Mouse (Mus musculus) large intestine, adult 2 months (tissue): ENCODE data around the gene Herc1. TPM values are rescaled to one million over a fixed set of nuclear protein-coding genes. Genes with fewer than 3 reads are reported as not detected.
"Not testable (repeated sequence)": the region's sequence is repeated elsewhere in the genome, so short reads cannot be mapped to it uniquely, and the experiment has no call there.

ENCODE experiments used
- DNase-seq: peaks from one replicate; pipeline ENCODE4 v3.0.0-alpha.2; 2012; ENCODE audit warnings: low read depth, low spot score
- WGBS: fragments of 180-500 bp; shearing (Covaris S2); methylation state at CpG from one replicate; pipeline ENCODE4 v1.1.7; 2018; 5-methylcytosine and 5-hydroxymethylcytosine counted together
- polyA plus RNA-seq: library from polyadenylated mRNA; depleted of rRNA; stranded (reverse); fragments of >200 nt; gene quantifications from 2 replicates; pipeline ENCODE4 v1.2.3, GENCODE M21; 2012

The Herc1 gene
- polyA plus RNA-seq, 1 experiment: 7.2 TPM

DNA sequence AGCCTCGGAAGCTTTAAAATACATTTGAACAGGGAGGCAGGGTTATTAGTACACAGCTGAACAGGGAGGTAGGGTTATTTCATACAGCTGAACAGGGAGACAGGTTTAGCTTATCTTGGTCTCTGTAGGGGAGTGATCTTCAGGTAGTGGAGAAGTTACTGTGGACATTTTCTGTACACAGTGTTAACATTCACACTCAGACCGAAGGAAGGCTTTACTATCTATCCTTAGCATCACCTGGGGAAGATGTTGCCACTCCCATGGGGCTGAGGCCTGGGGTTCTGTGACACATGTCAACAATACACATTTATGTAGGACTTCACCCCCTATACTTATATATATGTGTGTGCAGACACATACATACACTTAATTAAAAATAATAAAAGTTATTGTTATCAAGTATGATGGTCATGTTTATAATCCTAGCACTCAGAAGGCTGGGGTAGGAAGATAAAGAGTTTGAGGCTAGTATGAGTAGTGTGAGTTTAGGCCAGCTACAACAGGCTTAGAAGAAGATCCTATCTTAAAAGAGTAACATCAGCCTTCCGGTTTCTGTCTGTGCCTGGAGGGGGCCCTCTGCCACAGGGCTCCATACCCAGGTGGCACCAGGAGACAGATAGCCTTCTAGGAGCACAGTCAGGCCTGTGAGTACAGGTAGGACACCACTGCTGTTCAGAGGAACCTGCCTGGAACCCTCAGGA lies 9.7 kb upstream of the Herc1 start:
- no peak for DNase-seq
- WGBS: 92% methylated on average over 3 of the region's 3 CpGs

DNA sequence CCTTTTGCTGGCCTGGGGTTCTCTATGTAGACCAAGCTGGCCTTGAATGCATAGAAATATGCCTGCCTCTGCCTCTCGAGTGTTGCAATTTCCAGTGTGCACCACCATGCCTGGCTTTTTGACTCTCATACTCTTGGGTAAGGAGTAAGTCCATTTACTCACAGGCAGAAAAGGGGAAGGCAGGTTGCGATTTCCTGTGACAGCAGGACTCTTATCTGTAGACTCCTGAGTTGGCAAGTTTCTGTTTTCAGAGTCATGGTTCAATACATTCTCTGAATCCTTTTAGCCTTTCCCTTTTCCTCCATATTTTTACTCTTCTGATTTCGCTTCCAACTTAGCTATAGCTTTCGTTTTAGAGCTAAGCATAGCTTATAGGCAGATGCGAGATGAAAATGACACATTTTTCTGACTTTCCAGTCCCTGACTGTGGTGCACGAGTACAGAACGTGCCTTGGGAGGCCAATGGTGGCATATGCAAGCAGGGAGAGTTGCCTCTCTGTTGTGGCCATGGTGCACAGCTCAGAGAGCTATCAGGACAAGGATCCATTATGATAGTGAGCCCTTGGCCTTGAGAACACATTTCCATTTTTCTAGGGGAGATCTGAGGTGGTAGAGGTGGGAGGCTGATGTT lies 2.7 kb upstream of the Herc1 start:
- no peak for DNase-seq
- WGBS: 88% methylated on average over 7 of the region's 7 CpGs

DNA sequence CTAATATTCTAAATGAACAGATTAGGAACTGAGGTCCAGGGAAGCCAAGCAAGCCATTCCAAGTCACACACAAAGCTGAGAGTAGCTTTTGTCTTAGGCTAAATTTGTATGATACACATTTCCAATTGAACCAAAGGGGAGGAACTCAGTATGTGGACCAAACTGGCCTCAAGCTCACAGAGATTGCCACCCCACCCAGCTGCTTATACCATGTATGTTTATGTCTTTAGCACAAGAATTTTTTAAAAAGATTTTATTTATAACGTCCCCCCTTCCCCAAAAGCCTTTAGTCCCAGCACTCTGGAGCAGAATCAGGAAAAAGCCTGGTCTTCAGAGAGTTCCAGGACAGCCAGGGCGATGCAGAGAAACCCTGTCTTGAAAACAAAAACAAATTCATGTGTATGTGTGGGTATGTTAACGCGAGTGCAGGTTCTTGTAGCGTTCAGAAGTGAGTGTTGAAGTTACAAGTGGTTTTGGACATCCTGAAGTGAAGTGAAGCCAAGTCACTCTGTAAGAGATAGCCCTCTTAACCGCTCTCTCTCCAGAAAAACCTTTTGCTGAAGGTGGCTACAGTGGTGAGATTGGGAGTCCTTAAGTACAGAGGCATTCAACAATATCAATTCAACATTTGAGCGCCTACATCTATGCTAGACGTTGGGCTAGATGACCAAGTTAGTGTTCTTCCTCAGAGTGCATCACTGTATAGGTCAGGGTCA lies 948 bp upstream of the Herc1 start:
- 38% methylated on average over 8 of the region's 8 CpGs for WGBS

DNA sequence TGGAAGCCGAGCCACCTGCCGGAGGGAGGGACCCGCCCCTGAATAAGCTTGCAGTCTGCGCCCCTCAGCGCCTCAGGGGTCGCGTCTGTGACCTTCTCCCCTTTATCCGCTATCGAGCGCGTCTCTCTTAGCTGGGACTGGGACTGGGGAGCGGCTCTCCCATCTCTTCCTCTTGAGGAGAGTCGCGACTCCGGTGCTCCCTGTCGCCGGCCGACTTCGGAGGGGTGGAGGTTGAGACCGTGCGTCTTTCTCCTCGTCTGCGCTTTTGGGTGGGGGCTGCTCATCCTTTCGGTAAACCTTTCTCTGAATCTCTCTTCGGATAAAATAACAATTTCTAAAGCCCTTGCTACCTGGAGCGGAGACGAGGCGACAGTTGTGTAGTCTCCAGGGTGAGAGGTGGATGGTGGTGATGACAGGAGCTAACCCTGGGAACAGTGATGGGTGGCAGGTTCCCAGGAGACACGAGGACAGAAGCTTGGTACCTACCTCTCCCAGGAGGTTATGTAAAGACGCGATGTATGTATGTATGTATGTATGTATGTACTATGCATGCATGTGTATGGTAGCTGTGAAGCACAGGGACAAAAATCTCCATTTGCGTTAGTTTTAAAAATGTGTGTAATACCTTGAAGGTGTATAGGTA lies 659 bp downstream of the Herc1 start:
- 2% methylated on average over 32 of the region's 32 CpGs for WGBS
- no peak for DNase-seq

More for the DNA sequence above, 948 bp upstream of the Herc1 start:
- no peak for DNase-seq

DNA sequence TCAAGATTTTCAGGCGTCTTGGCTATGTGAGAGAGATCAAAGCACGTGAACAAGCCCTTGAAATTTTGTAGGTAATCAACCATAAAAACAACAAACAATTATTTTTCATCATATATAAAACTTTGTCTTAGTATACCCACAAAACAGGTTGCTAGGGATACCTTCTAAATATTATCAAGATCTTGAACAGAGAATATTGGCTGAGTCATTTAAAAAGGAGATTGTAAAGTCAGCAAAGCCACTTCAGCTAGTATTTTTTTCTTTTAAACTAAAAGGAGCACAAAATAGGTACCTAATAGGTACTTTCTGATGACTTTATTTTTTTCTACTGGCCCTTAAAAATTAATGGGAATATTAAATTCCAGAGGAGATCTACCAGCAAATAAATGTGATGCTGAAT lies 2.5 kb downstream of the Herc1 start:
- DNase-seq: no peak
- WGBS: 73% methylated on average over 2 of the region's 2 CpGs

DNA sequence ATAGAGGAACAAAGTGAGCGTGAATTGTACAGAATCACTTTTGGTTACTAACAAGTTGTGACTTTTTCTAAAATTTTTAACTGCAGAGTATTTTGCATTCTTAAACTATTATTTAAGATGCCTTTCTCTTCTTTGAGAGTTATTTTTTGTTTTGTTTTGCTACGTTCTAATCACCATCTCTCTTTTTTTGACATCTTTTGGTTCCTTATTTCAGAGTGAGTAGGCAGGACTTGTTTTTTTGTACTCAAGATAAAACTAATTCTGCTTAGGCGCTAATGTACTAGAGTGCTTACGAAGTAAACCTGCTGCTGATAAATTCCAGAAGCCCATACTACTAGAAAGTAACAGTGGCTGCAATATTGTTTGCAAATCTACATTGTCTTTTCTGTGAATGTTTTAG lies 8.9 kb downstream of the Herc1 start:
- no peak for DNase-seq
- WGBS: 83% methylated on average over 4 of the region's 4 CpGs

DNA sequence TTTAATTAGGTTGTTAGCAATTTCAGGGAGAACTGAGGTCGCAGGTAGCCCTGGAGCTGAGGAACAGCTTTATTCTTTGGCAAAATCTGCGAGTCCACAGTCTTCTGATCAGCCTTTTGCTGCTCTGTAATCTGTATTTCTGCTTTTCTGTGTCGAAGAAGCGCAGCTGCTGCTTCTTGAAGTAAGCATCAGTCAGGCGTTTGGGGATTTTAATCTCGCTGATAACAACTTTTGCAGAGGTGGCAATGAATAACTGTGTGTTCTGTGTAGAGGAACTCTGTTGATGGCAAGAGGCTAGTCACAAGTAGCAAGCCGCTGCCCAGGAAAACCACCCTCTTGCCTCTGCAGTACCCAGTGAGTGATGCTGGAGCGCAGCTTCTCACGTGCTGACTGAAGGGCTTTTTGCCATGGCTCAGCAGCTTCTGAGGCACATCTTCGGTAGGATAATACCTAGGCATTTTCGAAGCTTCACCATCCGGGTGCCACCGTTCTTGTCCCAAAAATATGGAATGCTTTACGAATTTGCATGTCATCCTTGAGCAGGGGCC lies 10.0 kb downstream of the Herc1 start:
- DNase-seq: no peak
- WGBS: 84% methylated on average over 14 of the region's 14 CpGs

DNA sequence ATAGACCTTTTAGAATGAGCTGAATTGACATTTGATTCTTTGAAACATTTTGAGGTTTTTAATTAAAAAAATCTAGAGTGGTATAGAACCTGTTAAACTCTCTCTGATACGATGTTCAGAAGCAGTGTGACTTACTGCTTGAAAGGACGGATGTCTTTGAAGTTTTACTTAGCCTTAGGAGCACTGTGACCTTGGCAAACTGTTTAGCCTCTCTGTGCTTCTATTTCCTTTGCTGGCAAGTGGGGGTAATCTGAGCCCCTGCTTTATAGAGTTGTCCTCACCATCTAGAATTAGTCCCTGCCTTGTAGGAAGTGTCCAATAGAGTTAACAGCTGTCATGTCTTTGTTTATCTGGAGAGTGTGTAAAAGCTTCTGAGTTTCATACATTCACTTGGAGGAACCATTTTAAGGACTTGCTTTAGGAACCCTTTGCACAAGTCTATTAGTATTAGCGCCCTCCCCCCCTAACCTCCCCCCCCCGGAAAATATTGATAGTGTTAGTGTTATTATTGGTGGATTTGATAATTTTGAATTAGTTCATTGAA lies 18.7 kb downstream of the Herc1 start:
- no peak for DNase-seq

DNA sequence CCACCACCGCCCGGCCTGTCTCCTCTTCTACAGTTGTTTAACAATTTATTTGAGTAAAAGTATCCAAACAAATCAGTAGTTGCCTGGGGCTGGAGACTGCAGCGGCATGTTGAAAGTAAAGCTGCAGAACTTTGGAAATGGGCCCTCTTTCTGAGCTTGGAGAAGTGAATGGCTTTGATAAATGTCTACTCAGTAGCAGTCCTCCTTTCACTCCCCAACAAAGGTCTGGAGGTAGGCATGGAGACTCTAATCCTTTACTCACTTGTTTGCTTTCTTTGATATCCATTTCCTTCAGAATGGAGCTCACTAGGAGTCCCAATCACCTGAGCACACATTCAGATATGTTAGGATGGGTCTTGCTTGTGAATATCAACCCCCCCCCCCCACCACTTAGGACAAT lies 20.1 kb downstream of the Herc1 start:
- DNase-seq: no peak
- WGBS: 68% methylated on average over 3 of the region's 3 CpGs

More for the DNA sequence above, 18.7 kb downstream of the Herc1 start:
- 79% methylated on average over 4 of the region's 4 CpGs for WGBS

DNA sequence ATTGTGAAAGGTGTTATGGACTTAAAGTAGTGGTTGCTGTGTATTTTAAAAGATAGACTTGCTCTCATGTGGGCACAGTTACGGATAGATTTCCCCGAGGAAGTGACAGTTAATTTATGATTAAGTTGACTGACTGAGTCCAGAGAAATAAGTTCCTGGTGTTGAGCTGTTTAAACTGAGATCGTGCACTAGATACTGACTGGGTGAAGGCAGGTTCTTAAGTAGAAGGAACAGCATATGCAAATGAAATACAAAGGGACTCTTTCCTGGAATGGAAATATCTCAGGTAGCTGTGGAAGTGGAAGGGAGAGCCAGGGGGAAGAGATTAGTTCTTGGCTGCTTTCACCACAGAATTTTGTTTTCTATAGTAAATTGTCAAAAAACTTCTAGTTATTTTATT lies 20.6 kb downstream of the Herc1 start:
- no peak for DNase-seq
- 26% methylated on average over 3 of the region's 3 CpGs for WGBS

DNA sequence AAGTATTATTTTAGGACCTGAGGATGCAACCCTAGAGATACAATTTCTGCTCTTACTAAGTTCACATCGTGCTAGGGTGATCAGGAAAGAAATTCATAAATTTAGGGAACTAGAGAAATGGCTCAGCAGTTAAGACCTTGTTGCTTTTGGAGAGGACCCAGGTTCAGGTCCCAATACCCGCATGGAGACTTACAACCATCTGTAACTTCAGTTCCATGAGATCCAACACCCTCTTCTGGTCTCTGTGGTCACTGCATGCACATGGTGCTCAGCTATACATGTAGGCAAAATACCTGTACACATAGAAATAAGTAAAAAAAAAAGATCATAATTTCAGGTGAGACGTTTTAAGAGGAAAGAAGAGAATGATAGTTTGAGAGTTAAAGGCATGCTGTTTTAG lies 23.2 kb downstream of the Herc1 start:
- no peak for DNase-seq
- WGBS: 91% methylated on average over 3 of the region's 3 CpGs

DNA sequence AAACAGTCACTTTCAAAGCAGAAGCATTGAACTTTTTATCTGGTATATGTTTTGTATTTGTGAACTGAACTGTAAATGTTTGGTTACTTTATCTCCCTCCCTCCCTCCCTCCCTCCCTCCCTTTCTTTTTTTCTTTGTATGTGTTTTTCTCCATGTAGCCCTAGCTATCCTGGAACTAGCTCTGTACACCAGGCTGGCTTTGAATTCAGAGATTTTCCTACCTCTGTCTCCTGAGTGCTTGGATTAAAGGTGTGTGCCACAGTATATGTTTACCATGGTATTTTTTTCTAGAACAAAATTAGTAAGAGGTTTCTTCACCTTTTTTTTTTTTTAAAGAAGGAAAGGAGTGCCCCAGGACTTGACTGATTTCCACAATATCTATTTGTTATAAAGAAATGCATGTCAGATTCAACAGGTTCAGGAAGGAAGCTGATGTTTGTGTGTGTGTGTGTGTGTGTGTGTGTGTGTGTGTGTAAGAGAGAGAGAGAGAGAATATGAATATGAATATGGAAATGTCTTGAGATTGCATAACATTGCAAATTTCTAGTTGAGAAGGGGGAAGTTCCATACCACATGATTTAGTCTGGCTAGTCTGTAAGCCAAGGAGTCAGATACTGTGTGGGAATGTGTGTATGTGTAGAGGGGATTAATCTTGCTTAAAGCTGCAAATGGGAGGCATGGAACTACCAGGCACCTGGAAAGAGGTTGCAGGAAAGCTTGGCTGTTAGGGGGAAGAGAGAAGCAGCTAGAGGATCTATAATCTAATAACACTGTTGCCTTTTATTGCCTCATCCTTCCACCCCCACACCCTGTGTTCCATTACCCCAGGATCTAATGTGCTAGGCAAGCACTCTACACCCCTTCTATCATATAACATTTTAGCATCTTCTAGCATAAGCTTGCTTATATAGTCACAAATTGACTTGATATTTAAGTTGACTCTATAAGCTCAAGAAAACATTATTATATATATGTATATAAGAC lies 24.5 kb downstream of the Herc1 start:
- no peak for DNase-seq

DNA sequence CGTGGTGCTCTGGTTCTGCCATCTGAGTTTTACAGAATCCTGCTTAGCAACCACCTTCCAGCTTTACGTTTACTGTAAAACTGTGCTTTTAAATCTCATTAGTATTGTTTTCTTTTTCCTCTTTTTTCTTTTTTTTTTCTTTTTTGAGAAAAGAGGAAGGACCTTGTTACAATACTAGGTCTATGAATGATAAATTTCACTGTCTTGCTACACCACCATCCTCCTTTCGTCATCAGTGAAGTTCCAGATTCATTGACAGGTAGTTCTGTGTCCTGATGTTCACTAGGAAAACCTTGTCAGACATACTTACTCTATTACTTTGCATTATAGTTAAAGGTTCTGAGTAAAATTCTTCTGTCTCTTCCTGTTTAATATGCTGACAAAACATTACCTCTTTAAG lies 33.2 kb downstream of the Herc1 start:
- WGBS: 92% methylated on average over 3 of the region's 3 CpGs
- no peak for DNase-seq

DNA sequence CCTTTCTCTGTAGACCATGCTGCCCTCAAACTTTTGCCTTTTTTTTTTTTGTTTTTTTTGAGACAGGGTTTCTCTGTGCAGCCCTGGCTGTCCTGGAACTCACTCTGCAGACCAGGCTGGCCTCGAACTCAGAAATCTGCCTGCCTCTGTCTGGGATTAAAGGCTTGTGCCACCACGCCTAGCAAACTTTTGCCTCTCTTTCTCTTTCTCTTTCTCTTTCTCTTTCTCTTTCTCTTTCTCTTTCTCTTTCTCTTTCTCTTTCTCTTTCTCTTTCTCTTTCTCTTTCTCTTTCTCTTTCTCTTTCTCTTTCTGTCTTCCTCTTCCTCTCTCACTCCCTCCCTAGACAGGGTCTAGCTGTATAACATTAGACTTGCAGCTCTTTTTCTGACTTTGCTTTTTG lies 40.1 kb downstream of the Herc1 start:
- not testable (repeated sequence) for DNase-seq
- 92% methylated on average over 2 of the region's 2 CpGs for WGBS

DNA sequence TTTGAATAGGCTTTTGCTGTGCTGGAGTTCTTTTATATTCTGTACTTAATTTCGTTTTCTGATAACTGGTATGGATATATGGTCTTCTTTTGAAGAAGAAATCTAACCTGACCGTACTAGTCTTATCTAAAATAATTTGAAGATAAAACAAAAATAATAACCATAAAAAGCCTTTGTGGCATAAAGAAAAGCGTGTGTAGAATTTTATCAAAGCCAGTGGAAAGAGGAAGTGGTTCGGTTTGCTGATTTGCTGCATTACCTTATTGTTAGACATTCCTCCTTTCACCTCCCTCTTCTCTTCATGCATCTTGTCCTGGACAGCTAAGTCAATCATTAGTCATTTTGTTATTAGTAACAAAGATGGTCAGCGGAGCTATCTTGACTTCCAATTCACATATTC lies 43.1 kb downstream of the Herc1 start:
- WGBS: 77% methylated on average over 5 of the region's 5 CpGs

DNA sequence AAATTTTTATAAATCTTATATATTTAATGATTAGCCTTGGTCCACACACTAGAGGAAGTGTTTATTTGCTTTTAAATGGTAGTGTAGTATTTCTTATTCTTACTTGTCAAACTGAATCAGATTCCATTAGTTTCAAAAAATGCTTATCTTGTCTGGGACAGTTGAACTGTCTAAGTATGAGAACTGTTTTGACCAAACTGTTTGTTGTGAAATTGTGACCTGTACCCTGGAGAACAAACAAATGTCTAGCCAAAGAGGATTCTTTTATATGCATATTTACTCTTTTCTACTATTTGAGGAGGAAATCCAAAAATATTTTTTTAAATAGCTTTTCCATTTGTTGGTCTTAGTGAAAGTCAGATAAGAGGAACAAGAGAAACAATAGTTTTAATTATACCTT lies 73.2 kb downstream of the Herc1 start:
- DNase-seq: no peak

More for the DNA sequence above, 43.1 kb downstream of the Herc1 start:
- DNase-seq: no peak

DNA sequence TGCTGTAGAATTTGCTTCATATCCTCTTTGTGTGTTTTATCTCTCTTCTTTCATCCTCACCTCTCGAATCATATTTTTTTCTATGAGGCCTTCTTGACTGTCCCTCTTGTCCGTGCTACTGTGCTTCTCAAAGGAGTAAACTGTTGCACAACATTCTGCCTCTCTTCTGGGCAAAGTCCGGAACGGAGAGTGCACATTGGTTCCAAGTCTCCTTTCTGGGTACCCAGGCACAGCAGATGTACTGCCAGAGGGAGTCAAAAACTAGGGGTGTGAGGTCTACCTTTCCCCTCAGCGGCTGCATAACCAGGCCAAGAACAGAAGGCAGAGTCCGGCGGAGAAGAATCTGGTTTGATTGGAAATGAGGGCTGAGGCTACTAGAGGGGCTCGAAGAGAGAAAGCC lies 89.8 kb downstream of the Herc1 start:
- DNase-seq: no peak
- 86% methylated on average over 8 of the region's 8 CpGs for WGBS

DNA sequence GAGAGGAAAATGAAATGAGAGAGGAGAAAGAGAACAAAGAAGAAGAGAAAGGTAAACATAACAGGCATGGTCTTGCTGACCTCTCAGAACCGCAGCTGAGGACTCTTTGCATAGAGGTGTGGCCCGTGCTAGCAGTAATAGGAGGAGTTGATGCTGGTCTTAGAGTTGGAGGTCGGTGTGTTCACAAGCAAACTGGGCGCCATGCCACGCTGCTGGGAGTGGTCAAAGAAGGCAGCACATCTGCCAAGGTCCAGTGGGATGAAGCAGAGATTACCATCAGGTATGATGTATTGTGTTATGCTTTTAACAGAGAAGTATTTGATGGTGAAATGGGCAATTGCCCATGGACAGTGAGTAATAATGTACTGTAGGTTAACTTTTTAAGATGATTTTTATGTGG lies 98.0 kb downstream of the Herc1 start:
- WGBS: 43% methylated on average over 5 of the region's 5 CpGs
- DNase-seq: no peak

DNA sequence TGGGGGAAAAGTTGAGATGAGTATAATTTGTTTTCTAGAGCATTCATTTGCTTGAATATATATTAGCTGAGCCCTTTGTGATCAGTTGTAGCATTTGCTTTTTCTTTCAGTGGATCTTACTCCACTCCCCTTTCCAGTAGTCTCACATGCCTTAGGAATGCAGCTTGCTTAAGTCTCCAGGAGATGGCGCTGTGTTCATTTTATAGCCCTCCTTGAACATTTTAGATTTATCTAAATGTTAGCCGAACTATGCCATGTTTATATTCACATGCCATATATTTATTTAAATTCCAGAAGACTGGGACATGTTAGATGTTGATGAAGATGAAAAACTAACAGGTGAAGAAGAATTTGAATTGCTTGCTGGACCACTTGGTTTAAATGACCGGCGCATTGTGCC lies 114.8 kb downstream of the Herc1 start:
- peak; percentile 8 for DNase-seq
- 55% methylated on average over 4 of the region's 4 CpGs for WGBS
